Mouse (Mus musculus) liver, adult 2 months (tissue): ENCODE data around the gene Adamts7. TPM values are rescaled to one million over a fixed set of nuclear protein-coding genes. Genes with fewer than 3 reads are reported as not detected.

Source experiments
- DNase-seq: peaks from one replicate; pipeline ENCODE4 v3.0.0-alpha.2; 2011; ENCODE audit warnings: low read depth, low spot score; ENCODE audit errors: extremely low read depth
- H3K27ac ChIP-seq: fragments of 200-500 bp; replicated peaks from 2 replicates; pipeline ENCODE4 v1.5.1; 2012; ENCODE audit warnings: low read depth, mild to moderate bottlenecking, control low read depth, inconsistent platforms, low read length; ENCODE audit not compliant: insufficient read depth
- H3K27me3 ChIP-seq: fragments of 200-500 bp; 2 replicates; pipeline ENCODE4 v1.6.1; 2012; ENCODE audit warnings: mild to moderate bottlenecking, moderate library complexity, low read length, inconsistent platforms; ENCODE audit not compliant: control insufficient read depth, insufficient read depth
- H3K36me3 ChIP-seq: fragments of 200-500 bp; 2 replicates; pipeline ENCODE4 v1.6.1; 2012; ENCODE audit warnings: low read length, inconsistent platforms; ENCODE audit not compliant: control insufficient read depth, insufficient read depth
- H3K4me1 ChIP-seq: fragments of 200-500 bp; 2 replicates; pipeline ENCODE4 v1.6.1; 2011; ENCODE audit warnings: low read length; ENCODE audit not compliant: control insufficient read depth, insufficient read depth
- H3K4me3 ChIP-seq: fragments of 200-500 bp; 2 replicates; pipeline ENCODE4 v1.5.1; 2011; ENCODE audit warnings: low read depth, mild to moderate bottlenecking, control low read depth, low read length, moderate library complexity; ENCODE audit not compliant: insufficient read depth
- H3K79me2 ChIP-seq: fragments of 200-500 bp; 2 replicates; pipeline ENCODE4 v1.6.1; 2012; ENCODE audit warnings: inconsistent platforms, mild to moderate bottlenecking, low read length, moderate library complexity; ENCODE audit not compliant: control insufficient read depth, insufficient read depth
- H3K9ac ChIP-seq: fragments of 200-500 bp; 2 replicates; pipeline ENCODE4 v1.6.1; 2012; ENCODE audit warnings: low read depth, mild to moderate bottlenecking, control low read depth, inconsistent platforms, low read length
- CTCF ChIP-seq: fragments of 200-500 bp; IDR thresholded peaks from 2 replicates; pipeline ENCODE4 v1.5.1; 2011; ENCODE audit warnings: low read depth, low read length, control low read depth
- POLR2A ChIP-seq: fragments of 200-500 bp; IDR thresholded peaks from 2 replicates; pipeline ENCODE4 v1.6.1; 2011; ENCODE audit warnings: low read length, control low read depth; ENCODE audit not compliant: insufficient read depth; ENCODE audit errors: extremely low read depth
- WGBS: fragments of 180-500 bp; shearing (Covaris S2); methylation state at CpG from one replicate; pipeline ENCODE4 v1.1.7; 2018; 5-methylcytosine and 5-hydroxymethylcytosine counted together
- polyA plus RNA-seq: library from polyadenylated mRNA; depleted of rRNA; stranded (reverse); fragments of >200 nt; gene quantifications from 2 replicates; pipeline ENCODE4 v1.2.3, GENCODE M21; 2012
- total RNA-seq: library from RNA; depleted of rRNA; stranded (reverse); fragments of >200 nt; gene quantifications from 2 replicates; pipeline ENCODE4 v1.2.3, GENCODE M21; 2014

Gene Adamts7
- total and polyA plus RNA-seq, 2 experiments: 2.7 to 21.8 TPM

- no peak overlapping the region for H3K27ac ChIP-seq
- H3K4me1 ChIP-seq: no peaks in the 10 kb centered on the region; the same call in 1 of the 2 replicates
- H3K36me3 ChIP-seq: no peaks in the 10 kb centered on the region
- TF ChIP-seq CTCF (no peak), POLR2A (no peak)
- no peaks in the 10 kb centered on the region for H3K27me3 ChIP-seq
- H3K9ac ChIP-seq: no peak overlapping the region
- no peak for DNase-seq
- peaks cover 4% of the 10 kb centered on the region; the same call in 1 of the 2 replicates for H3K79me2 ChIP-seq
- no peak overlapping the region for H3K4me3 ChIP-seq
Measured at GRCm38 (mm10) chr9:90117234-90117633, 45.6 kb upstream of the Adamts7 start.

DNA sequence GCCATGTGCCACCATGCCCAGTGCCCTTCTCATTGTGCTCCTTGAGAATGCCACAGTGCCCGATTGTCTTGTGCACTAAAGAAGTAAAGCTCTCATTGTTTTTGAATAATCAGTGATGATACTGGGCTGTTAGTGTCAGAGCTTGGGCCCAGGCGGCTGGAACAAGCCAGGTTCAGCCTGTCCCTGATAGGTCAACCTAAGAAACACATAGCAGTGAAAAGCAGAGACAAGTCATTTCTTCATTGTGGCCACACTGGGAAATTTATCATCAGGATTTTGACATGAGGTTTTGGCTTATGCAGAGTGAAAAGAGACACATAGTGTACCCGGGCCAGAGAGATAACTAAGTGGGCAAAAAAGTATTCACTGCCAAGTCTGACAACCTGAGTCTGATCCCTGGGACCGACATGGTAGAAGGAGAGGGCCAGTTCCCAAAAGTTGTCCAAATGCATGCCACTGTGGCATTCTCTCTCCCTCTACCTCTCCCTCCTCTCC is 40.6 kb upstream of the Adamts7 start:
- Histone ChIP-seq H3K27me3 (no peaks in the 10 kb centered on the region), H3K36me3 (no peaks in the 10 kb centered on the region), H3K27ac (no peak overlapping the region), H3K4me3 (no peak overlapping the region), H3K4me1 (no peaks in the 10 kb centered on the region), H3K9ac (no peak overlapping the region), H3K79me2 (no peaks in the 10 kb centered on the region)
- 89% methylated on average over 4 of the region's 4 CpGs for WGBS
- no peak for TF ChIP-seq CTCF
- TF ChIP-seq POLR2A: no peak
- DNase-seq: no peak

DNA sequence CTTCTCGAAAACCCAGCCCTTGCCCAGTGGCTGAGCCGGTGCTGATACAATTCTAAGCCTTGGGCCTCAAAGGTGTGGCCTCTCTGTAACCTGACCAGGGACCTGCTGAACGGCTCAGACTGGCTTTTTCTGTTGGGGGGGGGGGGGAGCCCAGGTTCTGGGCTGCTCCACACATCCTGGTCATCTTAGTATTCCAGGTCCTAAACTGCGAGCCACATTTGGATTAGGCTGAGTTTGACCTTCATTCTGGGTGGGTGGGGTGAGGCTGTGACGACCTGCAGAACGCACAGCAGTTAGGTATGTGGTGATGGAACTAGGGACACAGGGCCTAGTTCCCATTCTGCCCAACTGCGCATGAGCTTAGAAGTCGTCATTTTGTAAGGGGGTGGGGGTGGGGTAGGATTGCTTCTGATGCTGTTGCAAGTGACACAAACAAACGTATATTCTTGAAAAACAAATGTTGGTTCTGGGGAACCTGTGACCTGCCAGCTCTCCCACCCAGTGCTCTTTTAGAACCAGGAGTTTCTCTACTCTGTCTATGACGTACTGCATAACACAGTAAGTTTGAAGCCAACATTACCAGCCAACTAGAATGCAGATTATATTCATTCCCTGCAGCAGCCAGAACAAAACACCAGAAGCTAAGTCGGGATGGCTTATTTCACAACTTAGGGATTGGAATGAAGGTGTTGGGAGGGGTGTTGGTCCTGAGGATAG is 38.6 kb upstream of the Adamts7 start:
- DNase-seq: no peak
- Histone ChIP-seq H3K4me1 (no peaks in the 10 kb centered on the region), H3K4me3 (no peak overlapping the region), H3K36me3 (no peaks in the 10 kb centered on the region), H3K79me2 (no peaks in the 10 kb centered on the region), H3K27ac (no peak overlapping the region), H3K9ac (no peak overlapping the region), H3K27me3 (no peaks in the 10 kb centered on the region)
- WGBS: 71% methylated on average over 11 of the region's 11 CpGs
- TF ChIP-seq POLR2A (no peak), CTCF (no peak)

GRCm38 (mm10) chr9:90124873-90125245 is 38.0 kb upstream of the Adamts7 start:
- TF ChIP-seq CTCF: no peak
- TF ChIP-seq POLR2A: no peak

GRCm38 (mm10) chr9:90125416-90126099 is 37.3 kb upstream of the Adamts7 start:
- H3K4me3 ChIP-seq: no peak overlapping the region
- no peak for DNase-seq
- no peak for TF ChIP-seq POLR2A
- no peaks in the 10 kb centered on the region for H3K27me3 ChIP-seq
- H3K27ac ChIP-seq: no peak overlapping the region
- no peak overlapping the region for H3K9ac ChIP-seq
- H3K79me2 ChIP-seq: no peaks in the 10 kb centered on the region
- 48% methylated on average over 7 of the region's 7 CpGs for WGBS
- H3K4me1 ChIP-seq: no peaks in the 10 kb centered on the region
- H3K36me3 ChIP-seq: no peaks in the 10 kb centered on the region

More at GRCm38 (mm10) chr9:90124873-90125245, 38.0 kb upstream of the Adamts7 start:
- Histone ChIP-seq H3K27ac (no peak overlapping the region), H3K36me3 (no peaks in the 10 kb centered on the region), H3K79me2 (no peaks in the 10 kb centered on the region), H3K9ac (no peak overlapping the region), H3K4me1 (no peaks in the 10 kb centered on the region), H3K27me3 (no peaks in the 10 kb centered on the region), H3K4me3 (no peak overlapping the region)
- 64% methylated on average over 8 of the region's 8 CpGs for WGBS
- no peak for DNase-seq

- 1% methylated on average over 30 of the region's 30 CpGs for WGBS
- H3K36me3 ChIP-seq: no peaks in the 10 kb centered on the region
- peak; percentile 89 for DNase-seq
- peak overlapping the region; percentile 64 for H3K27ac ChIP-seq
- peak overlapping the region; percentile 37 for H3K4me3 ChIP-seq
- no peaks in the 10 kb centered on the region for H3K79me2 ChIP-seq
- no peaks in the 10 kb centered on the region for H3K27me3 ChIP-seq
- peak; percentile 50; the same call in 1 of the 2 replicates for TF ChIP-seq CTCF
- TF ChIP-seq POLR2A: no peak
- H3K4me1 ChIP-seq: no peaks in the 10 kb centered on the region
- peak overlapping the region; percentile 53 for H3K9ac ChIP-seq
Measured at GRCm38 (mm10) chr9:90126260-90127010, 36.4 kb upstream of the Adamts7 start.
